Mouse (Mus musculus) embryonic facial prominence, embryonic 10.5 days (tissue): Measurements from ENCODE around the gene Cmtr1. TPM values are rescaled to one million over a fixed set of nuclear protein-coding genes. Genes with fewer than 3 reads are reported as not detected.
A peak's percentile ranks its signal among the peaks of the same experiment; 100 is the strongest.

Experiments
- DNase-seq: peaks from one replicate; pipeline ENCODE4 v3.0.0-alpha.2; 2017; ENCODE audit warnings: low spot score
- H3K27ac ChIP-seq: fragments of 300-500 bp; sonication (generic); replicated peaks from 2 replicates; pipeline ENCODE4 v1.5.1; 2016; ENCODE audit warnings: mild to moderate bottlenecking
- H3K27me3 ChIP-seq: fragments of 300-500 bp; sonication (generic); replicated peaks from 2 replicates; pipeline ENCODE4 v1.6.1; 2016; ENCODE audit warnings: low read depth, mild to moderate bottlenecking; ENCODE audit not compliant: poor library complexity, severe bottlenecking
- H3K36me3 ChIP-seq: fragments of 300-500 bp; sonication (generic); replicated peaks from 2 replicates; pipeline ENCODE4 v1.6.1; 2016; ENCODE audit warnings: mild to moderate bottlenecking, moderate library complexity
- H3K4me1 ChIP-seq: fragments of 300-500 bp; sonication (generic); 2 replicates; pipeline ENCODE4 v1.6.1; 2016
- H3K4me3 ChIP-seq: fragments of 300-500 bp; sonication (generic); 2 replicates; pipeline ENCODE4 v1.5.1; 2016; ENCODE audit warnings: mild to moderate bottlenecking, moderate library complexity
- H3K9me3 ChIP-seq: fragments of 300-500 bp; sonication (generic); 2 replicates; pipeline ENCODE4 v1.6.1; 2016; ENCODE audit warnings: mild to moderate bottlenecking
- WGBS: fragments of 180-500 bp; shearing (Covaris S2); methylation state at CpG from one replicate; pipeline ENCODE4 v1.1.7; 2016; 5-methylcytosine and 5-hydroxymethylcytosine counted together
- polyA plus RNA-seq: library from polyadenylated mRNA; unstranded; fragments of >200 nt; fragmentation: Nextera tagmentation; extraction: Ambion mirVana; gene quantifications from 2 replicates; pipeline ENCODE4 v1.2.1, GENCODE M21; 2016

Gene Cmtr1
- polyA plus RNA-seq, 1 experiment from 2014 or later, result 135 TPM

- Histone ChIP-seq H3K27me3 (no peaks in the 10 kb centered on the region), H3K9me3 (no peaks in the 10 kb centered on the region), H3K4me1 (no peaks in the 10 kb centered on the region), H3K4me3 (no peak overlapping the region), H3K27ac (no peak overlapping the region), H3K36me3 (peaks cover 99% of the 10 kb centered on the region)
- WGBS, result 78% methylated on average over 5 of the region's 5 CpGs
- DNase-seq, result no peak
Measured at GRCm38 (mm10) chr17:29636118-29636517, 24.3 kb upstream of the Cmtr1 start.

- H3K36me3 ChIP-seq, result peaks cover 99% of the 10 kb centered on the region
- 96% methylated on average over 4 of the region's 4 CpGs for WGBS
- H3K27me3 ChIP-seq, result no peaks in the 10 kb centered on the region
- no peaks in the 10 kb centered on the region for H3K9me3 ChIP-seq
- H3K4me1 ChIP-seq, result no peaks in the 10 kb centered on the region
- DNase-seq, result no peak
- H3K27ac ChIP-seq, result no peak overlapping the region
- no peak overlapping the region for H3K4me3 ChIP-seq
Measured at GRCm38 (mm10) chr17:29637377-29637776, 23.0 kb upstream of the Cmtr1 start.

- no peaks in the 10 kb centered on the region for H3K27me3 ChIP-seq
- no peak overlapping the region for H3K27ac ChIP-seq
- H3K4me1 ChIP-seq, result no peaks in the 10 kb centered on the region
- peaks cover 99% of the 10 kb centered on the region for H3K36me3 ChIP-seq
- no peak for DNase-seq
- no peaks in the 10 kb centered on the region for H3K9me3 ChIP-seq
- WGBS, result 86% methylated on average over 8 of the region's 8 CpGs
- no peak overlapping the region for H3K4me3 ChIP-seq
Measured at GRCm38 (mm10) chr17:29637895-29638294, 22.5 kb upstream of the Cmtr1 start.

- H3K36me3 ChIP-seq, result peaks cover 80% of the 10 kb centered on the region
- H3K4me3 ChIP-seq, result no peak overlapping the region
- H3K4me1 ChIP-seq, result peaks cover 5% of the 10 kb centered on the region
- no peak for DNase-seq
- H3K27me3 ChIP-seq, result no peaks in the 10 kb centered on the region
- no peaks in the 10 kb centered on the region for H3K9me3 ChIP-seq
- H3K27ac ChIP-seq, result no peak overlapping the region
- 94% methylated on average over 11 of the region's 11 CpGs for WGBS
Measured at GRCm38 (mm10) chr17:29640971-29641370, 19.4 kb upstream of the Cmtr1 start.

DNA sequence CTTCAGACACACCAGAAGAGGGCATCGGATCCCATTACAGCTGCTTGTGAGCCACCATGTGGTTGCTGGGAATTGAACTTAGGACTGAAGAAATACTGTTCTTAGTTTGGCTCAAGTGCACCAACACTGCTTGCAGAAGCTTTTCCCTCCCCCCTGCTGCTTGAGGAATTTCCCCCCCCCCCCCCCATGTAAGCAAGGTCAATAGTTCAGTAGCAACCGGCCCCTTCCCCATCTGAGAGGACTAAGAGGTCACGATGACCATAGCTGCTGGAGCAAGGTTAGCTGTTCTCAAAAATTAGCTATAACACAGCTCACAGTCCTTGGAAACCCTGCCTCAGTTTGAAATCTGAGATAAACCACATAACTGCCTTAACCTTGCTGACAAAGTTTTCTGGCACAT is 18.2 kb upstream of the Cmtr1 start:
- DNase-seq, result no peak
- H3K27me3 ChIP-seq, result no peaks in the 10 kb centered on the region
- H3K27ac ChIP-seq, result no peak overlapping the region
- peaks cover 5% of the 10 kb centered on the region for H3K4me1 ChIP-seq
- no peaks in the 10 kb centered on the region for H3K9me3 ChIP-seq
- 54% methylated on average over 3 of the region's 3 CpGs for WGBS
- H3K4me3 ChIP-seq, result no peak overlapping the region
- peaks cover 76% of the 10 kb centered on the region for H3K36me3 ChIP-seq

DNA sequence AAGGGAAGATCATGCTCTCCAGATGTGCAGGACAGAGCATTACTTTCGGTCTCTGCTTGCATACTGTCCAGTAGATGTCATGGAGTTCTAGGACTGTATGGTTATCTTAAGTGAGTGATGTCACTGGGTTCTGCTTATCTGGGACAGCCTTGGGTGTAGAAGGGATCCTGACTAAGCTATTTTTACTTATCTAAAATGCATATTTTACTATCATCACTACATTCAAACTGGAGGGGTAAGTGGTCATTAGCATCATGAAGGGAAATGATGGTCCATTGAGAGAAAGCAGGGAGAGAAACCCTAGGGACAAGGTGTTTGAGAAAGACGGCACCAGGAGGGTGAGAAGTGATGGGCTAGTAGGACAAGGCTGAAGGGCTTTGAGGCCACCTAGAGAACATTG is 2.1 kb upstream of the Cmtr1 start:
- no peak for DNase-seq
- 81% methylated on average over 2 of the region's 2 CpGs for WGBS
- H3K9me3 ChIP-seq, result no peaks in the 10 kb centered on the region
- H3K4me3 ChIP-seq, result no peak overlapping the region
- H3K36me3 ChIP-seq, result peaks cover 5% of the 10 kb centered on the region
- H3K27ac ChIP-seq, result no peak overlapping the region
- peaks cover 9% of the 10 kb centered on the region for H3K4me1 ChIP-seq
- H3K27me3 ChIP-seq, result no peaks in the 10 kb centered on the region

GRCm38 (mm10) chr17:29660762-29661391 is 482 bp downstream of the Cmtr1 start:
- WGBS, result under 1% methylated on average over 41 of the region's 41 CpGs
- H3K27ac ChIP-seq, result peak overlapping the region; percentile 97
- no peak for DNase-seq
- H3K36me3 ChIP-seq, result peaks cover 30% of the 10 kb centered on the region
- H3K27me3 ChIP-seq, result no peaks in the 10 kb centered on the region
- H3K4me1 ChIP-seq, result peaks cover 9% of the 10 kb centered on the region
- no peaks in the 10 kb centered on the region for H3K9me3 ChIP-seq
- H3K4me3 ChIP-seq, result peak overlapping the region; percentile 99

DNA sequence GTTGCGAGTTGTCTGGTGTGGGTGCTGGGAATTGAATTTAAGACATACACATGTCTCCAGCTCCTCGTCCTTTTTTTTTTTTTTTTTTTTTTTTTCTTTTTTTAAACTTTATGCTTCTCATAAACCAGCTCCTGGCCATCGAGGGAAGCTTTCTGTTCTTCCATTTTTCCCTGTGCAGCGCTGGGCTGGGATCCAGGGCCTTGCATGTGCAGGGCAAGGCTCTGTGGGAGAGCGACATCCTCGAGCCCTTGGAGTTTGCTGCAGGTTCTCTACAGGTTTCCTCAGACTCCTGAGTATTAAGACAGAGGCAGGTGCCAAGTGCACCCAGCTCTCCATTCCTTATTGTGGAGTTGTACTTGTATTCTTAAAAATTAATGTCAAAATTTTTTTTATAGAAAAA is 1.8 kb downstream of the Cmtr1 start:
- peaks cover 9% of the 10 kb centered on the region for H3K4me1 ChIP-seq
- WGBS, result 92% methylated on average over 6 of the region's 6 CpGs

DNA sequence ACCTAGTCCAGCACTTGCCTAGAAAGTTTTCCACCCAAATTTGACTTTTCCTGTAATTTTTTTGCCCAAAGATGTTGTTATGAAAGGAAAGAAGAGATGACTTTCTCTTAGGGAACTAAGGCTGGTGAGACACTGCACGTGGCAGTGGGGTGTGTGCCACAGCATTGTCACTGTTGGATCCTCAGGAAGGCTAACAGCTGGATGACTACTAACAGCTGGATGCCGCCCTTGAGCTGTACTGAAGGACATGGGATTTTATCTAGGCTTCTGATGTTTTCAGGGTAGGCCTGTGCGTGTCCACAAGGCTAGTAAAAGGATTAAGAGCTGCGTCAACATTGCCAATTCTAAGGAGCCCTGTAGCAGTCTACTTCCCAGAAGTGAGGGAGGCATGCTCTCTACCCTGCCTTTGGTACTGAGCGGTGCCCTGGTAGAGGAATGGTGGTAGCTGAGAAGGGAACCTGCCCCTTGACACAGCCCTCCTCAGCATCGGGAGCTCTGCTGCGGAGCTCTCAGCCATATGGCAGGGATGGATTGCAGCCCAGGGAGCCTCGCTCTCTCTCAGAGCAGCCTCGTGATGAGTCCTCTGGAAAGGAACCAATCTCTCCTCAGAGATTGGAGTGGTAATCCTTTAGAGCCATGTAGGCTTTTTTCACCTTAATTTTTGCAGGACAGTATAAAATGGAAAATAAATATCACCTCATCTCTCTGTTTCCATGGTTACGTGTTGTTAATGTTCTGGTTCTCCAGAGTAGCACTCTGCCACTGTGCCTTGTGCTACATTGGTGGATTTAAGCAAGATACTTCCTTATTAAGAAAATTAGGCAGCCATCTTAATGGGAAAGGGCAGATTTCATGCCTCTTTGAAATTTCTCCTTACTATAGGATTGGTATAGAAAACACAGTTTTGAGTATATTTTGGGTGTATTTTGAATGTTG is 7.9 kb downstream of the Cmtr1 start:
- H3K27ac ChIP-seq, result no peak overlapping the region
- 86% methylated on average over 10 of the region's 10 CpGs for WGBS
- no peak for DNase-seq
- H3K4me1 ChIP-seq, result no peaks in the 10 kb centered on the region
- H3K36me3 ChIP-seq, result peaks cover 94% of the 10 kb centered on the region
- no peaks in the 10 kb centered on the region for H3K9me3 ChIP-seq
- H3K4me3 ChIP-seq, result no peak overlapping the region
- no peaks in the 10 kb centered on the region for H3K27me3 ChIP-seq

More for the DNA sequence above, 1.8 kb downstream of the Cmtr1 start:
- H3K27me3 ChIP-seq, result no peaks in the 10 kb centered on the region
- no peaks in the 10 kb centered on the region for H3K9me3 ChIP-seq
- no peak for DNase-seq
- no peak overlapping the region for H3K27ac ChIP-seq
- H3K36me3 ChIP-seq, result peaks cover 42% of the 10 kb centered on the region
- no peak overlapping the region for H3K4me3 ChIP-seq

DNA sequence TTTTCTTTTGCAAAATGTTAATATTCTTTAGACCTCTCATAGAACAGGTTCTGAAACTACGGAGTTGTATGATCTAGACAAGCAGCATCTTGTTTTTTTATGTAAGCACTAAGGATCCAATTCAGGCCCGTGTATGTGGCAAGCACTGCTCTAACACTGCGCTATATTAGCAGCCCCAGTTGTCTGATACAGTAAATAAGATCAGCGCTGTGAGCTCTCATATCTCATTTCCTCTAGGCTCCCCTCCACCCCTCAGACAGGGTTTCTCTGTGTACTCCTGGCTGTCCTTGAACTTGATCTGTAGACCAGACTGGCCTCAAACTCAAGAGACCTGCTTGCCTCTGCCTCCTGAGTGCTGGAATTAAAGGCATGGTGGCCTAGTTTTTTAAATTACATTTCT is 8.6 kb downstream of the Cmtr1 start:
- no peak for DNase-seq
- no peak overlapping the region for H3K27ac ChIP-seq
- H3K9me3 ChIP-seq, result no peaks in the 10 kb centered on the region
- H3K4me1 ChIP-seq, result no peaks in the 10 kb centered on the region
- H3K4me3 ChIP-seq, result no peak overlapping the region
- no peaks in the 10 kb centered on the region for H3K27me3 ChIP-seq
- peaks cover 94% of the 10 kb centered on the region for H3K36me3 ChIP-seq
- 95% methylated on average over 4 of the region's 4 CpGs for WGBS

GRCm38 (mm10) chr17:29669936-29670335 is 9.5 kb downstream of the Cmtr1 start:
- H3K4me3 ChIP-seq, result no peak overlapping the region
- H3K27me3 ChIP-seq, result no peaks in the 10 kb centered on the region
- peaks cover 94% of the 10 kb centered on the region for H3K36me3 ChIP-seq
- no peak for DNase-seq
- no peak overlapping the region for H3K27ac ChIP-seq
- no peaks in the 10 kb centered on the region for H3K9me3 ChIP-seq
- H3K4me1 ChIP-seq, result no peaks in the 10 kb centered on the region

GRCm38 (mm10) chr17:29671021-29671420 is 10.6 kb downstream of the Cmtr1 start:
- no peak for DNase-seq
- Histone ChIP-seq H3K27me3 (no peaks in the 10 kb centered on the region), H3K27ac (no peak overlapping the region), H3K4me3 (no peak overlapping the region), H3K4me1 (no peaks in the 10 kb centered on the region), H3K9me3 (no peaks in the 10 kb centered on the region), H3K36me3 (peaks cover 95% of the 10 kb centered on the region)
- 96% methylated on average over 2 of the region's 2 CpGs for WGBS

DNA sequence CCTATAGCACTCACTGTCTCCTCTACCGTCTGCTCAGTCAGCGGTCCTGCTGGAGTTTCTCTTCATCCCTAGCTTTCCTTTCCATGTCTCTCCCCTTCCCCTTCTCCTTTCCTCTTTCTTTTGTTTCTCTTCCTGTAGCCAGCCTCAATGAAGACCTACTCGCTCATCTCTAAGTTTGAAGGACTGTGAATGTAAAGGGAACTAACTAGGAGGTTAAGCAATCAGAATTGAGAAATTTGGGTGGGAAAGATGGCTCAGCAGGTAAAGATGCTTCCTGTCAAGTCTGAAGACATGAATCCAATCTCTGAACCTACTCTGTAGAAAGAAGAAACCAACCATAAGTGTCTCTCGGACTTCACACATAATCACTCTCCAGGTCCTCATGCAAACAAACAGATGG is 12.9 kb downstream of the Cmtr1 start:
- DNase-seq, result no peak
- WGBS, result 90% methylated on average over 4 of the region's 4 CpGs
- H3K27me3 ChIP-seq, result no peaks in the 10 kb centered on the region
- no peak overlapping the region for H3K27ac ChIP-seq
- H3K4me3 ChIP-seq, result no peak overlapping the region
- no peaks in the 10 kb centered on the region for H3K9me3 ChIP-seq
- H3K4me1 ChIP-seq, result no peaks in the 10 kb centered on the region
- H3K36me3 ChIP-seq, result peaks cover 95% of the 10 kb centered on the region
